Mouse (Mus musculus) hindbrain, embryonic 14.5 days (tissue): ENCODE data around the gene Rab10. TPM values are rescaled to one million over a fixed set of nuclear protein-coding genes. Genes with fewer than 3 reads are reported as not detected.

Experiments used
- ATAC-seq: fragments of 200-750 bp; cut with Nextera tagmentation; 2 replicates; pipeline ENCODE4 v1.8.0; 2017; ENCODE audit warnings: moderate number of reproducible peaks, mild to moderate bottlenecking, moderate TSS enrichment, moderate library complexity; ENCODE audit not compliant: low FRiP score
- DNase-seq: peaks from one replicate; pipeline ENCODE4 v3.0.0-alpha.2; 2015; ENCODE audit warnings: low spot score
- H3K27ac ChIP-seq: fragments of 300-500 bp; sonication (generic); 2 replicates; pipeline ENCODE4 v1.5.1; 2014; ENCODE audit warnings: mild to moderate bottlenecking, moderate library complexity
- H3K27me3 ChIP-seq: fragments of 300-500 bp; sonication (generic); 2 replicates; pipeline ENCODE4 v1.6.1; 2014; ENCODE audit warnings: mild to moderate bottlenecking, low read length, mixed read lengths; ENCODE audit not compliant: control insufficient read depth, insufficient read depth
- H3K36me3 ChIP-seq: fragments of 300-500 bp; sonication (generic); replicated peaks from 2 replicates; pipeline ENCODE4 v1.6.1; 2014; ENCODE audit not compliant: control insufficient read depth, insufficient read depth
- H3K4me1 ChIP-seq: fragments of 300-500 bp; sonication (generic); replicated peaks from 2 replicates; pipeline ENCODE4 v1.6.1; 2014; ENCODE audit warnings: antibody characterized with exemption, low read length, mixed read lengths; ENCODE audit not compliant: control insufficient read depth, insufficient read depth
- H3K4me2 ChIP-seq: fragments of 300-500 bp; sonication (generic); replicated peaks from 2 replicates; pipeline ENCODE4 v1.6.1; 2014; ENCODE audit warnings: mild to moderate bottlenecking, moderate library complexity
- H3K4me3 ChIP-seq: fragments of 300-500 bp; sonication (generic); replicated peaks from 2 replicates; pipeline ENCODE4 v1.5.1; 2014; ENCODE audit warnings: mild to moderate bottlenecking, low read length
- H3K9ac ChIP-seq: fragments of 300-500 bp; sonication (generic); 2 replicates; pipeline ENCODE4 v1.6.1; 2014
- H3K9me3 ChIP-seq: fragments of 300-500 bp; sonication (generic); 2 replicates; pipeline ENCODE4 v1.6.1; 2016; ENCODE audit warnings: low read length; ENCODE audit not compliant: control insufficient read depth
- WGBS: fragments of 180-500 bp; shearing (Covaris S2); extraction: QIAGEN DNeasy Blood & Tissue Kit; methylation state at CpG from one replicate; pipeline ENCODE4 v1.1.7; 2014; 5-methylcytosine and 5-hydroxymethylcytosine counted together
- polyA plus RNA-seq: library from polyadenylated mRNA; unstranded; fragments of >200 nt; fragmentation: Nextera tagmentation; extraction: Ambion mirVana; gene quantifications from 2 replicates; pipeline ENCODE4 v1.2.1, GENCODE M21; 2014

Gene Rab10
- polyA plus RNA-seq, 1 experiment from 2014 or later: 181 TPM

- no peaks in the 10 kb centered on the region for H3K4me1 ChIP-seq
- DNase-seq (no peak), ATAC-seq (no peak)
- H3K36me3 ChIP-seq: 0 out of 2 replicates have a peak, but pooled peaks cover 9% of the 10 kb centered on the region
- no peak overlapping the region for H3K9ac ChIP-seq
- WGBS: 98% methylated on average over 25 of the region's 25 CpGs
- H3K27me3 ChIP-seq: no peaks in the 10 kb centered on the region
- no peaks in the 10 kb centered on the region for H3K9me3 ChIP-seq
- H3K27ac ChIP-seq: no peak overlapping the region
- H3K4me3 ChIP-seq: no peak overlapping the region
- no peak overlapping the region for H3K4me2 ChIP-seq
Observed at GRCm38 (mm10) chr12:3261596-3261995, 48.2 kb downstream of the Rab10 start.

GRCm38 (mm10) chr12:3255966-3256365 is 53.8 kb downstream of the Rab10 start:
- H3K27me3 ChIP-seq: no peaks in the 10 kb centered on the region
- no peak overlapping the region for H3K4me2 ChIP-seq

GRCm38 (mm10) chr12:3255435-3255834 is 54.3 kb downstream of the Rab10 start:
- no peaks in the 10 kb centered on the region for H3K9me3 ChIP-seq
- H3K9ac ChIP-seq: no peak overlapping the region
- WGBS: 100% methylated on average over 2 of the region's 2 CpGs
- ATAC-seq (no peak), DNase-seq (no peak)
- H3K4me3 ChIP-seq: no peak overlapping the region
- H3K36me3 ChIP-seq: peaks cover 39% of the 10 kb centered on the region
- H3K27ac ChIP-seq: no peak overlapping the region
- H3K27me3 ChIP-seq: no peaks in the 10 kb centered on the region
- H3K4me2 ChIP-seq: no peak overlapping the region
- no peaks in the 10 kb centered on the region for H3K4me1 ChIP-seq

More at GRCm38 (mm10) chr12:3255966-3256365, 53.8 kb downstream of the Rab10 start:
- DNase-seq (no peak), ATAC-seq (no peak)
- H3K4me1 ChIP-seq: no peaks in the 10 kb centered on the region
- no peak overlapping the region for H3K27ac ChIP-seq
- H3K9ac ChIP-seq: no peak overlapping the region
- H3K9me3 ChIP-seq: no peaks in the 10 kb centered on the region
- H3K36me3 ChIP-seq: peaks cover 35% of the 10 kb centered on the region
- no peak overlapping the region for H3K4me3 ChIP-seq

- Histone ChIP-seq H3K27ac (no peak overlapping the region), H3K27me3 (no peaks in the 10 kb centered on the region), H3K9ac (no peak overlapping the region), H3K4me1 (no peaks in the 10 kb centered on the region), H3K4me3 (no peak overlapping the region), H3K36me3 (peaks cover 57% of the 10 kb centered on the region), H3K9me3 (no peaks in the 10 kb centered on the region), H3K4me2 (no peak overlapping the region)
- ATAC-seq: no peak
- no peak for DNase-seq
Observed at GRCm38 (mm10) chr12:3253591-3253990, 56.2 kb downstream of the Rab10 start.

- 93% methylated on average over 6 of the region's 6 CpGs for whole genome bisulfite sequencing
- DNase-seq (no peak), ATAC-seq (no peak)
- H3K9ac ChIP-seq: no peak overlapping the region
- no peaks in the 10 kb centered on the region for H3K4me1 ChIP-seq
- no peak overlapping the region for H3K27ac ChIP-seq
- no peaks in the 10 kb centered on the region for H3K9me3 ChIP-seq
- no peaks in the 10 kb centered on the region for H3K27me3 ChIP-seq
- no peak overlapping the region for H3K4me3 ChIP-seq
- no peak overlapping the region for H3K4me2 ChIP-seq
- H3K36me3 ChIP-seq: peaks cover 40% of the 10 kb centered on the region
Observed at GRCm38 (mm10) chr12:3246091-3246490, 63.7 kb downstream of the Rab10 start.

- Histone ChIP-seq H3K27ac (no peak overlapping the region), H3K36me3 (peaks cover 32% of the 10 kb centered on the region), H3K4me3 (no peak overlapping the region), H3K9me3 (no peaks in the 10 kb centered on the region), H3K27me3 (no peaks in the 10 kb centered on the region), H3K4me1 (peaks cover 5% of the 10 kb centered on the region; the same call in 1 of the 2 replicates), H3K9ac (no peak overlapping the region), H3K4me2 (no peak overlapping the region)
- WGBS: 96% methylated on average over 1 of the region's 1 CpGs
- ATAC-seq (no peak), DNase-seq (peak; percentile 22)
Observed at GRCm38 (mm10) chr12:3239544-3239943, 70.2 kb downstream of the Rab10 start.

GRCm38 (mm10) chr12:3238361-3239051 is 71.3 kb downstream of the Rab10 start:
- H3K27me3 ChIP-seq: no peaks in the 10 kb centered on the region
- DNase-seq (peak; percentile 39), ATAC-seq (no peak)

GRCm38 (mm10) chr12:3237799-3238198 is 72.0 kb downstream of the Rab10 start:
- ATAC-seq (no peak), DNase-seq (no peak)
- H3K27ac ChIP-seq: no peak overlapping the region
- no peak overlapping the region for H3K4me3 ChIP-seq
- no peaks in the 10 kb centered on the region for H3K27me3 ChIP-seq
- H3K36me3 ChIP-seq: peaks cover 32% of the 10 kb centered on the region
- H3K4me1 ChIP-seq: peaks cover 5% of the 10 kb centered on the region; the same call in 1 of the 2 replicates
- H3K4me2 ChIP-seq: no peak overlapping the region
- 63% methylated on average over 5 of the region's 5 CpGs for WGBS
- no peak overlapping the region for H3K9ac ChIP-seq
- no peaks in the 10 kb centered on the region for H3K9me3 ChIP-seq

More at GRCm38 (mm10) chr12:3238361-3239051, 71.3 kb downstream of the Rab10 start:
- Histone ChIP-seq H3K4me1 (peaks cover 5% of the 10 kb centered on the region; the same call in 1 of the 2 replicates), H3K36me3 (peaks cover 32% of the 10 kb centered on the region), H3K9ac (no peak overlapping the region), H3K4me3 (no peak overlapping the region), H3K4me2 (no peak overlapping the region), H3K9me3 (no peaks in the 10 kb centered on the region), H3K27ac (no peak overlapping the region)
- WGBS: 77% methylated on average over 16 of the region's 16 CpGs

- Histone ChIP-seq H3K9ac (no peak overlapping the region), H3K27ac (no peak overlapping the region), H3K9me3 (no peaks in the 10 kb centered on the region), H3K36me3 (peaks cover 32% of the 10 kb centered on the region), H3K4me1 (peaks cover 5% of the 10 kb centered on the region; the same call in 1 of the 2 replicates), H3K4me3 (peak overlapping the region; percentile 52; the same call in 1 of the 2 replicates), H3K4me2 (no peak overlapping the region), H3K27me3 (no peaks in the 10 kb centered on the region)
- ATAC-seq (no peak), DNase-seq (no peak)
- 99% methylated on average over 12 of the region's 12 CpGs for WGBS
Observed at GRCm38 (mm10) chr12:3236831-3237681, 72.7 kb downstream of the Rab10 start.
